8 mouse cellular contexts compared by ENCODE assay signal in genomic region chr10:79681591-79682245, GRCm38 (mm10). TPM values are rescaled to one million over a fixed set of nuclear protein-coding genes. Genes with fewer than 3 reads are reported as not detected.
DNase-seq lines count a peak whose midpoint lies in the region; ATAC-seq lines count a peak whose summit lies in the region.

TSS of gene Cdc34 (plus strand) at chr10:79682195.

- no peaks in the 10 kb centered on the region for H3K27me3 ChIP-seq in embryonic facial prominence, embryonic 14.5 days (replicated peaks; ENCODE audit: control insufficient read depth, insufficient read depth, low read length)
- H3K27me3 ChIP-seq in kidney, embryonic 14.5 days (ENCODE audit: control insufficient read depth, insufficient read depth, low read length): no peaks in the 10 kb centered on the region
- no peaks in the 10 kb centered on the region for H3K27me3 ChIP-seq in limb, embryonic 15.5 days

- 1% methylated on average over 36 of the region's 84 CpGs for WGBS in embryonic facial prominence, embryonic 14.5 days
- under 1% methylated on average over 83 of the region's 84 CpGs for WGBS in kidney, embryonic 14.5 days
- under 1% methylated on average over 82 of the region's 84 CpGs for WGBS in limb, embryonic 15.5 days

- ATAC-seq in embryonic facial prominence, embryonic 14.5 days (ENCODE audit: low read depth): peak; percentile 96
- ATAC-seq in kidney, embryonic 14.5 days (ENCODE audit: low FRiP score, low TSS enrichment): peak; percentile 94
- ATAC-seq in limb, embryonic 15.5 days (ENCODE audit: insufficient number of reproducible peaks, low FRiP score, low TSS enrichment, low read depth): peak; percentile 95

- H3K4me3 ChIP-seq in embryonic facial prominence, embryonic 14.5 days (ENCODE audit: low read depth, low read length): peak within 1 kb of the TSS; percentile 81
- H3K4me3 ChIP-seq in kidney, embryonic 14.5 days (ENCODE audit: low read length): peak within 1 kb of the TSS; percentile 86
- H3K4me3 ChIP-seq in limb, embryonic 15.5 days: peak within 1 kb of the TSS; percentile 71

- peak within 1 kb of the TSS; percentile 87 for H3K4me2 ChIP-seq in embryonic facial prominence, embryonic 14.5 days (ENCODE audit: low read depth, low read length)
- H3K4me2 ChIP-seq in kidney, embryonic 14.5 days (replicated peaks; ENCODE audit: low read depth, low read length): peak within 1 kb of the TSS; percentile 78
- H3K4me2 ChIP-seq in limb, embryonic 15.5 days: peak within 1 kb of the TSS; percentile 84

- H3K9ac ChIP-seq in embryonic facial prominence, embryonic 14.5 days (ENCODE audit: low read depth, low read length): peak within 1 kb of the TSS; percentile 84
- H3K9ac ChIP-seq in kidney, embryonic 14.5 days (ENCODE audit: low read depth, low read length): peak within 1 kb of the TSS; percentile 83
- peak within 1 kb of the TSS; percentile 75 for H3K9ac ChIP-seq in limb, embryonic 15.5 days

- peak; percentile 97 for DNase-seq in 3T3-L1 (ENCODE audit: low read depth, low spot score)
- peak; percentile 97 to 98 for DNase-seq in adrenal gland, postnatal 4 days (ENCODE audit: low spot score in 2 of 2)
- peak; percentile 99 for DNase-seq in embryonic facial prominence, embryonic 14.5 days (ENCODE audit: low spot score)
- DNase-seq in heart, adult 8-10 months (ENCODE audit: low spot score): peak; percentile 99
- peak; percentile 97 to 98 for DNase-seq in monocyte, adult 2 months (ENCODE audit: low read depth in 1 of 2, low spot score in 2 of 2)
- peak; percentile 99 to 100 for DNase-seq in spleen, postnatal 36 days (ENCODE audit: low spot score in 2 of 2)

- H3K36me3 ChIP-seq in embryonic facial prominence, embryonic 14.5 days (ENCODE audit: control insufficient read depth, insufficient read depth, low read length): peaks cover 29% of the 10 kb centered on the region
- peaks cover 29% of the 10 kb centered on the region for H3K36me3 ChIP-seq in kidney, embryonic 14.5 days (ENCODE audit: control insufficient read depth, insufficient read depth, low read length)
- H3K36me3 ChIP-seq in limb, embryonic 15.5 days: peaks cover 28% of the 10 kb centered on the region

- peak within 1 kb of the TSS; percentile 83 for H3K27ac ChIP-seq in embryonic facial prominence, embryonic 14.5 days (replicated peaks; ENCODE audit: low read depth, low read length)
- peak within 1 kb of the TSS; percentile 76 for H3K27ac ChIP-seq in kidney, embryonic 14.5 days (ENCODE audit: low read depth, low read length)
- H3K27ac ChIP-seq in limb, embryonic 15.5 days: peak within 1 kb of the TSS; percentile 87

- H3K4me1 ChIP-seq in embryonic facial prominence, embryonic 14.5 days (ENCODE audit: control insufficient read depth, insufficient read depth, low read length): peaks cover 14% of the 10 kb centered on the region
- H3K4me1 ChIP-seq in kidney, embryonic 14.5 days (ENCODE audit: control insufficient read depth, insufficient read depth, low read length): peaks cover 24% of the 10 kb centered on the region
- H3K4me1 ChIP-seq in limb, embryonic 15.5 days: peaks cover 27% of the 10 kb centered on the region

- H3K9me3 ChIP-seq in embryonic facial prominence, embryonic 14.5 days (ENCODE audit: control insufficient read depth, low read length): no peaks in the 10 kb centered on the region
- no peaks in the 10 kb centered on the region for H3K9me3 ChIP-seq in kidney, embryonic 14.5 days (ENCODE audit: control insufficient read depth, low read length)
- no peaks in the 10 kb centered on the region for H3K9me3 ChIP-seq in limb, embryonic 15.5 days

RNA-seq across cellular contexts. Expression of gene Cdc34, which starts in this region (rescaled TPM):
- total RNA-seq in adrenal gland, postnatal 4 days (2021): 10 to 100 TPM; 72.6 to 78.1 TPM
- 106 TPM in 2 replicates for polyA plus RNA-seq in embryonic facial prominence, embryonic 14.5 days (2014; fragmentation: Nextera tagmentation; extraction: Ambion mirVana)
- total RNA-seq in heart, adult 8-10 months (2022): 100 to 1,000 TPM; 201 to 230 (median 213) TPM
- polyA plus RNA-seq in kidney, embryonic 14.5 days (2014; fragmentation: Nextera tagmentation; extraction: Ambion mirVana): 105 and 108 TPM in 2 replicates
- polyA plus RNA-seq in limb, embryonic 15.5 days (2015; fragmentation: Nextera tagmentation; extraction: Ambion mirVana): 100 and 110 TPM in 2 replicates

Comparison
In these comparisons a context has a peak if more than half of its experiments do, and no peak if none do; other contexts are left out.
1. Peak in every context shown above with its lines: DNase-seq, ATAC-seq, H3K4me3 ChIP-seq and H3K27ac ChIP-seq.